Mouse (Mus musculus) spleen, adult 10 weeks (tissue): ENCODE data around the gene Serpina16. TPM values are rescaled to one million over a fixed set of nuclear protein-coding genes. Genes with fewer than 3 reads are reported as not detected.

Experiments used
- polyA plus RNA-seq: library from polyadenylated mRNA; stranded (reverse); fragments of 350-450 nt; fragmentation: Illumina TruSeq; extraction: RNeasy Lipid Tissue Mini Kit (QIAGEN cat#74804); gene quantifications from one replicate; pipeline ENCODE4 v1.2.3, GENCODE M21; 2015; ENCODE audit warnings: low replicate concordance; ENCODE audit not compliant: insufficient read depth

Gene Serpina16
- polyA plus RNA-seq: not detected

GRCm38 (mm10) chr12:103676039-103676438, at the start of gene Serpina16:
Gene Serpina16 (minus strand): TSS chr12:103676139.

GRCm38 (mm10) chr12:103695429-103695828, 19.5 kb upstream of the Serpina16 start, which contains the start of gene Serpina1f:
Gene Serpina1f (minus strand): TSS chr12:103695529.

GRCm38 (mm10) chr12:103656848-103657626, 18.9 kb downstream of the Serpina16 start, which contains the start of gene Serpina6:
Gene Serpina6 (minus strand): TSS chr12:103657212.

GRCm38 (mm10) chr12:103631203-103631612, 44.7 kb downstream of the Serpina16 start, which contains the start of gene Serpina10:
Gene Serpina10 (minus strand): TSS chr12:103631444.

Other genes with a start within 250 kb of the Serpina16 start
- 191 TPM for gene Ifi27, start 241.9 kb downstream of the Serpina16 start, polyA plus RNA-seq
- 204 TPM for gene Ifi27l2a, start 232.5 kb downstream of the Serpina16 start, polyA plus RNA-seq
- not detected for gene Ifi27l2b, start 218.9 kb downstream of the Serpina16 start, polyA plus RNA-seq
- gene Ppp4r4, start 143.9 kb downstream of the Serpina16 start, polyA plus RNA-seq: 1.2 TPM
- 2.3 TPM for gene Serpina10, start 44.7 kb downstream of the Serpina16 start, polyA plus RNA-seq
- gene Serpina6, start 18.9 kb downstream of the Serpina16 start, polyA plus RNA-seq: not detected
- not detected for gene Serpina1f, start 19.4 kb upstream of the Serpina16 start, polyA plus RNA-seq
- gene Serpina1d, start 97.5 kb upstream of the Serpina16 start, polyA plus RNA-seq: 0.39 TPM
- 6.7 TPM for gene Serpina1b, start 154.2 kb upstream of the Serpina16 start, polyA plus RNA-seq
- gene Serpina1a, start 187.4 kb upstream of the Serpina16 start, polyA plus RNA-seq: 0.65 TPM
- 2.2 TPM for gene Serpina1c, start 228.7 kb upstream of the Serpina16 start, polyA plus RNA-seq